Mouse (Mus musculus) C2C12 (cell line): ENCODE measurements around the gene Vmn1r5.

Source experiments
- CEBPB ChIP-seq: IDR thresholded peaks from one replicate; pipeline ENCODE4 v1.6.1; 2011; ENCODE audit warnings: low read depth, mild to moderate bottlenecking, control low read depth, moderate library complexity
- CTCF ChIP-seq: IDR thresholded peaks from one replicate; pipeline ENCODE4 v1.5.1; 2011; ENCODE audit not compliant: control insufficient read depth, insufficient read depth, insufficient read length
- MAX ChIP-seq: IDR thresholded peaks from one replicate; pipeline ENCODE4 v1.6.1; 2011; ENCODE audit warnings: mild to moderate bottlenecking, control low read depth
- USF1 ChIP-seq: IDR thresholded peaks from one replicate; pipeline ENCODE4 v1.6.1; 2011; ENCODE audit warnings: low read depth, mild to moderate bottlenecking, control low read depth, moderate library complexity

DNA sequence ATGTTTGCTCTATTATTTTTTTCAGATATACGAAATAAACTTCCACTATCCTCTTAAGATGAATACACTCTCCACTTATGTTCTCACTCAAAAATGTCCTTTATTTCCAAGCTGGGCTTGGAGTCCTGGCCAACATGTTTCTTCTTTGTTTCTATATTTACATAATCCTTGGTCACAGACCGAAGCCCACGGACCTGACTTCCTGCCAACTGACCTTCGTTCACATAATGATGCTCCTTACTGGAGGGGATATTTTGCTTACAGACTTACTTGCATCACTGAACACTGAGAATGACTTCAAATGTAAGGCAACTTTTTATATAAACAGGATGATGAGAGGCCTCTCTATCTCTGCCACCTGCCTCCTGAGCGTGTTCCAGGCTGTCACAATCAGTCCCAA, 13.6 kb upstream of the Vmn1r5 start:
- TF ChIP-seq CTCF: no peak
- no peak for TF ChIP-seq USF1
- TF ChIP-seq MAX: no peak
- TF ChIP-seq CEBPB: no peak
